Mouse (Mus musculus) cerebellum, postnatal 36 days (tissue): Measurements from ENCODE around the gene Atxn7l3.

Experiments used
- DNase-seq, 2 experiments: peaks; one replicate each; pipeline ENCODE4 v3.0.0; 2021 to 2022; ENCODE audit warnings: mixed read lengths in 2 of 2

The Atxn7l3 gene

GRCm38 (mm10) chr11:102318576-102319409 lies 22.4 kb upstream of the Atxn7l3 start:
- peak in 1 of 2 experiments; percentile 62 for DNase-seq

- peak; percentile 63 to 72 for DNase-seq
These were observed 21.6 kb upstream of the Atxn7l3 start for GRCm38 (mm10) chr11:102317901-102318575.

GRCm38 (mm10) chr11:102317298-102317900 lies 21.0 kb upstream of the Atxn7l3 start:
- peak; percentile 59 to 66 for DNase-seq

DNA sequence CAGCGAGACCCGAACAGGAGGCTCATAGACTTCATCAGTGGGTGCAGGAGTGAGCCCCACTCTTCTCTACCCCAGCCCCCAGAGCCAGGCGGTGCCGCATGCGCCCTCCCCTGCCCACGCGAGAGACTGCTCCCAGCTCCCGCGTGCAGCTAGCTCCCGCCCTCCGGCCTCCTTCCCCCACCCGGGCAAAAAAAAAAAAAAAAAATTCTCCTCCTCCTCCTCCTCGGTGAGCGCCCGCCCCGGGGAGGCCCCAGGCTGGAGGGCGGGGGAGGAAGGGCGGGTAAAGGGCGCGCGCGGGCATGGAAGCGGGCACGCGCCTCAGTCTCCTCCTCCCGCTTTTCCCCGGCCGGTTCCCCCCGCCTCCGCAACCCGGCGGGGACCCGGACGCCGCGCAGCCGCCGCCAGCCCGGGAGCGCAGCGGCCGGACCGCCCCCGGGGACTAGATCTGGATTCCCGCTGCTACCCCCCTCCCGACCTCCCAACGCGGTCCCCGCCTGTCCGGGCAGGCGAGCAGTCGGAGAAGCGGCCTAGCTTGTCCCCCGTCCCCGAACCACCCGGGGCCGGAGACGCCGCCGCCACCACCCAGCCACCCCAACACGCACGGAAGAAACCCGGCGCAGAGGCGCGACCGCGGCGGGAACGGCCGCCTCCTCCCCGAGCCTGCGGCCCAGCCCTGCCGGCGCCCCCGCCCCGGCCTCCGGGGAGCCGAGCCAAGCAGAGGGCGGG lies 20.3 kb upstream of the Atxn7l3 start:
- peak; percentile 78 to 86 for DNase-seq

- peak in 1 of 2 experiments; percentile 38 for DNase-seq
These were observed 19.5 kb upstream of the Atxn7l3 start for GRCm38 (mm10) chr11:102315690-102316571.

- DNase-seq, result no peak
These were observed 17.9 kb upstream of the Atxn7l3 start for GRCm38 (mm10) chr11:102314321-102314720.

GRCm38 (mm10) chr11:102312586-102312985 lies 16.2 kb upstream of the Atxn7l3 start:
- DNase-seq, result no peak

DNA sequence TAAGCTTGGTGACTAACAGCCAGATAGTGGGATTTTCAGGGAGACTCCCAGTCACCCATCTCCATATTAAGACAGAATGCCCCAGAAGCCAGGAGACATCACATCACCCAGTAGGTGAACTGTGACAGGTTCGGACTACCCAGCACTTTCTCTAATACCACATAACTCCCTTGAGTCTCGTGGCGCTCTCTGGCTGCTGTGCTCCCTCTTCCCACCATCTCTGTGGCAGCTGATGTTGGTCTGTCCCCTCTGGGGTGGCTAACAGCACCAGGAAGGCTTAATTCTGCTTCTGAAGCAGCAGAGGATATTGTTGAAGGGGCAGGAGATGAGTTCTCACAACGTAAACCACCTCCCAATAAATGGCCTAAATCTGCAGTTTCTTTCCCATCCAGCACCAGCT lies 15.5 kb upstream of the Atxn7l3 start:
- no peak for DNase-seq

DNA sequence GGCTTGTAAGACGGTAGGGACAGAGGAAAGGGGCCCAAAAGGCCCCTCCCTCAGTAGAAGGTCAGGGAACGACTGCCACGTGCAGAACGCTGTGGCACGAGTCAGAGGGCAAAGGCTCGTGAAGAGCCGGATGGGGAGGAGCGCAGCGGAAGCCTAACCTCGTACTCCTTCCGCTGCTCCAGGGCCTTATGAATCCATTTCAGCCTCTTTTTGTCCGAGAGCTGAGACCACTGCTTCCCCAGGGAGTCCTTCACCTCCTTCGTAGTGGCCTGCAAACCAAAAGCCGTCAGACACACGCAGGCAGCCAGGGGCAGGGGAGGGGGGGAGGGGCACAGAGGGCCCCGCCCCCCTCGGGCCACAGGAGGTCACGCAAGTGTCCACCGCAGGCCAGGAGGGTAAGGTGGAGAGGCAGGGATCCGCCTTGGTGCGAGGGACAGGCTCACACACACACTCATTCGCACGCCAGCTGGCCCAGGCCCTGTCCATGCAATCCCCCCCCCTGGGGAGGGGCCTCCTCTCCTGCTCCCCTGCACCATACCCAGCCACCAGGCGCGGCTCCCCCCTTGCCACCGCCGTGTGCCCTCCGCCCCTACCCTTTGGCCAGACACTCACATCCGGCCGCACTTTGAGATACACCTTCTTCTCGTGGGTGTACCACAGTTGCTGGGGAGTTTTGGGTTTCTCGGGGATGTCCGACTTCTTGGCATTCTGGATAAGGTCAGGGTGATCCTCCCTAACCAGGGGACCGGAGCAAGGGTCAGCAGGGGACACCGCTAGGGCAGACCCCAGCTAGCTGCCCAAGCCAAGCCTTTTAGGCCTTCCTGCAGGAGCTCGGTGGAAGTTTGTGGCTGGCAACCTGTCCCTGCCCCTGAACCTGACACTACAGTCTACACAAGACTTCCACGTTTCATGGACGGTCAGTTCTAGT lies 14.6 kb upstream of the Atxn7l3 start:
- no peak for DNase-seq

- DNase-seq, result no peak
These were observed 13.6 kb upstream of the Atxn7l3 start for GRCm38 (mm10) chr11:102309821-102310617.

GRCm38 (mm10) chr11:102308979-102309378 lies 12.5 kb upstream of the Atxn7l3 start:
- DNase-seq, result peak; percentile 96

- no peak for DNase-seq
These were observed 11.7 kb upstream of the Atxn7l3 start for GRCm38 (mm10) chr11:102308104-102308503.

DNA sequence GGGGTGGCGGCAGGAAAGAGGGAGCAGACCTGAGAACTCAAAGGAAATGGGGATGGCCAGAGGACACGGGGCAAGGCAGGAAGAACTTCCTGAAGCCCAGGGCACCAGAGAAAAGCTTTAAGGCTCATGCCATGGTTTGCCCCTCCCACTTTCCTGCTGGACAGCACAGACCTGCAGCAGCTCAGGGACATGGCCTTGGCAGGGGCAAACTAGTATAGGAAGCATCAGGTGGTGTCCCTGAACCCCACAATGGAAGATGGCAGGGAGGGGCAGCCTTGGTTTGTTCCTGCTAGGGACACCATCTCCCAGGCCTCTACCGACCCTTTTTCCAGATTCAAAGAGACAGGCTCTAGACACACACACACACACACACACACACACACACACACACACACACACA lies 8.9 kb upstream of the Atxn7l3 start:
- DNase-seq, result no peak

- DNase-seq, result no peak
These were observed 7.7 kb upstream of the Atxn7l3 start for GRCm38 (mm10) chr11:102304141-102304540.

DNA sequence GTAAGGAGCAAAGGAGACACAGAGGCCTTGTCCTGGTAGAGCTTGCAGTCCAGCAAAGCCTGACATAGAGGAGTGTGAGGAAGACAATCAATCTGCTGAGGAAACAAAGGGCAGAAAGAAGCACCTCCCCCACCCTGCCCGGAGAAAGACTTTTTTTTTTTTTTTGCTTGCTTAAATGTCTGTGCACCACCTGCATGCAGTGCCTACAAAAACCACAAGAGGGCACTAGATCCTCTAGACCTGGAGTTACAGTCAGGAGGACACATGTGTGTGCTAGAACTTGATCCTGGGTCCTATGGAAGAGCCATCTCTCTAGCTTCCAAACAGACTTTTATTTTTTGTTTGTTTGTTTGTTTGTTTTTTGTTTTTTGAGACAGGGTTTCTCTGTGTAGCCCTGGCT lies 3.4 kb upstream of the Atxn7l3 start:
- peak; percentile 60 to 71 for DNase-seq

DNA sequence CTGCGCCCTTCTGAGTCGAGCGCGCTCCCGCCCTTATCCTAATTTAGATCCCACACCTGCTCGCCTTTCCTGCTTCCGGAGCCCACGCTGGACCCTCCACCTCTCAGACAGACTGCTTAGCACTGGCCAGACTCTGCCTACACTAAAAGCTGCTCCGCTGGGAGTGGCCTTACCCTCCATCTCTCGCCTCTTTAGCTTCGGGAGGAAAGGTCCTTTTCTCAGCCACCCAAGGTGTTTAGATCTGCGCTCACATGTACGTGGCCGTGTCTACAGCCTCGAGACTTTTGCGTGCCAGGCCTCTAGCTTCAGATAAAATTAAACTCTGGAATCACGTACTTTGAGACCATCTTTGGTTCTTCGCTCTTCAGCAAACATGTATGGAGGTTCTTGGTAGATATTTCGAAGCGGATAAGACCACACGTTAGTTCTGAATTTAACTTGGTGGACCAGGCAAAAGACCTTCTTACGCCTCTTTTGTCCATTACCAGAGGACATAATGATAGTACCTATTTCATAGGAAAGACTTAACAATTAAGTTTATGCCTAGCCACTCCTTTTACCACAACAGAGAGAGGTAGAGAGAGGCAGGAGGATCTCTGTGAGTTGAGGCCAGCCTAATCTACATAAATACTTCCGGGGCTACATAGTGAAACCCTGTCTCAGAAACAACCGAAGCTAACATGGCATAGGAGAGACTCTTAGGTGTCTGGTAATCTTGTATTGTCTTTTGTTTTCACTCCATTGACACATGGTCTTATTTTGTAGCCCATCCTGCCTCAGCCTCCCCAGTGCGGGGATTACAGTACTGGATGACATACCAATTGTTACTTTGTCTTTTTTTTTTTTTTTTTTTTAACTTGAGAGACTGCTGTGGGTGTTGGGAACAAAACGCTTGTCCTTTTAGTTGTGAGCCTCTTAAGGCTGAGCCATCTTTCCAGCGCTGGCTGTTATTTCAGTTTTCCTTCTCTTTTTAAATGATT lies 1.4 kb upstream of the Atxn7l3 start:
- no peak for DNase-seq

GRCm38 (mm10) chr11:102295598-102296471 lies 596 bp downstream of the Atxn7l3 start:
- peak in 1 of 2 experiments; percentile 41 for DNase-seq
